Mouse (Mus musculus) cerebellum, adult 2 months (tissue): ENCODE measurements around the gene Ankrd34b. TPM values are rescaled to one million over a fixed set of nuclear protein-coding genes. Genes with fewer than 3 reads are reported as not detected.

Experiments
- DNase-seq, 2 experiments: peaks; one replicate each; pipeline ENCODE4 v3.0.0; 2021
- H3K27ac ChIP-seq: fragments of 200-500 bp; 2 replicates; pipeline ENCODE4 v1.5.1; 2012; ENCODE audit warnings: low read length, control low read depth, inconsistent platforms; ENCODE audit not compliant: insufficient read depth
- H3K27me3 ChIP-seq: fragments of 200-500 bp; 2 replicates; pipeline ENCODE4 v1.6.1; 2012; ENCODE audit warnings: inconsistent platforms, mild to moderate bottlenecking, low read length, moderate library complexity; ENCODE audit not compliant: control insufficient read depth, insufficient read depth
- H3K4me1 ChIP-seq: fragments of 200-500 bp; 2 replicates; pipeline ENCODE4 v1.6.1; 2011; ENCODE audit warnings: low read length; ENCODE audit not compliant: control insufficient read depth, insufficient read depth
- H3K4me3 ChIP-seq: fragments of 200-500 bp; replicated peaks from 2 replicates; pipeline ENCODE3; 2011; ENCODE audit warnings: mild to moderate bottlenecking, low read depth, low read length, control low read depth; ENCODE audit not compliant: insufficient read depth
- CTCF ChIP-seq: fragments of 200-500 bp; IDR thresholded peaks from 2 replicates; pipeline ENCODE4 v1.5.1; 2011; ENCODE audit warnings: low read depth, mild to moderate bottlenecking, control low read depth, low read length, moderate library complexity, borderline replicate concordance; ENCODE audit not compliant: insufficient read depth
- POLR2A ChIP-seq: fragments of 200-500 bp; IDR thresholded peaks from 2 replicates; pipeline ENCODE4 v1.6.1; 2011; ENCODE audit warnings: low read length, control low read depth, borderline replicate concordance; ENCODE audit not compliant: insufficient read depth
- WGBS: fragments of 180-500 bp; shearing (Covaris S2); methylation state at CpG from one replicate; pipeline ENCODE4 v1.1.7; 2018; 5-methylcytosine and 5-hydroxymethylcytosine counted together
- polyA plus RNA-seq: library from polyadenylated mRNA; depleted of rRNA; stranded (reverse); fragments of >200 nt; gene quantifications from 2 replicates; pipeline ENCODE4 v1.2.3, GENCODE M21; 2012; rRNA removed

Ankrd34b gene
- polyA plus RNA-seq: 22.4 and 23.9 TPM in 2 replicates

DNA sequence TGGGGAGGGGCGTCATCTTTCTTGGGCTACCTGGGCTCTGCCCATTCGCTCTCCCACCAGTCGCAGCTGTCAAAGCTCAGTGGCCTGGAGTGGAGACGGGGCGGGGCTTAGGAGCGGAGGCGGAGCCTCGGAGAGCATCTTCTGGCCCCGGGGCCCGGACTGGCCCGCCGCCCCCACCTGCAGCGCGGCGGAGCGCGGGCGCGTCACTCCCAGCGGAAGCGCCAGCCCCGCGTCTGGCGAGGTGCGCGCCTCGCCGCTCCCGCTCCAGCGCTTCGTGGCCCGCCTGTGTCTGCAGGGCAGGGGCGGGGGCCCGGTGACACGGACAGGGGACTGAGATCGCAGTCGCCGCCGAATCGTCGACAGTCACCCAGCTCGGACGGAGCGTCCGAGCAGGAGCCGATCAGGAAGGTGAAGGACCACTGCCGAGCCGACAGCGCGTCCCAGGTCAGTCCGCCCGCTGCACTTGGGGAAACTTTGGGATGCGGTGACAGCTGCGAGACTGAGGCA is at the start of gene Ankrd34b:
Gene Ankrd34b, plus strand, starts transcription at position 139 of the 507 bp plus-strand sequence.
- 2% methylated on average over 54 of the region's 54 CpGs for WGBS

DNA sequence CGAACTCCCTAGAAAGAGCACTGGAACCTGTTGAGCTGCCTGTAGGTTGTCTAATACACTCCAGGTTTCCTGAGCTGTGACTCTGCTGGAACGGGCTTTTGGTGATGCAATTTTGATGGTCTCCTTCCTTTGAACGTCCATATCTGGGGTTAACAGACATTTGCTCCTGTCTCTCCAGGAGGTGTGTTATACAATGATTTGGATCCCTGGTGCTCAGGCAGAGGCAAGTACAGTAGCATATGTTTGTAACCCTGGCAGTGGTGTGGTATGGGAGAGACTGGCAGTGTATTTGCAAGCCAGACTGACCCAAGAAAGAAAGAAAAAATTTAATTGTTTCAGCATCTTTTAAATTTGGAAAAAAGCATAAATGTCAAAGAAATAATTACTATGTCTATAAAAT is 38.3 kb upstream of the Ankrd34b start:
- 77% methylated on average over 3 of the region's 3 CpGs for WGBS
- H3K4me1 ChIP-seq: no peaks in the 10 kb centered on the region
- H3K4me3 ChIP-seq: no peak overlapping the region
- H3K27me3 ChIP-seq: no peaks in the 10 kb centered on the region
- no peak for DNase-seq
- TF ChIP-seq POLR2A (no peak), CTCF (no peak)
- H3K27ac ChIP-seq: no peak overlapping the region

More for the DNA sequence above, at the start of gene Ankrd34b:
- TF ChIP-seq CTCF (no peak), POLR2A (peak; percentile 55)
- Histone ChIP-seq H3K27me3 (no peaks in the 10 kb centered on the region), H3K4me3 (peak within 1 kb of the TSS; percentile 55), H3K4me1 (peaks cover 2% of the 10 kb centered on the region), H3K27ac (no peak within 1 kb of the TSS; the same call in 1 of the 2 replicates)
- DNase-seq: peak; percentile 90 to 91

DNA sequence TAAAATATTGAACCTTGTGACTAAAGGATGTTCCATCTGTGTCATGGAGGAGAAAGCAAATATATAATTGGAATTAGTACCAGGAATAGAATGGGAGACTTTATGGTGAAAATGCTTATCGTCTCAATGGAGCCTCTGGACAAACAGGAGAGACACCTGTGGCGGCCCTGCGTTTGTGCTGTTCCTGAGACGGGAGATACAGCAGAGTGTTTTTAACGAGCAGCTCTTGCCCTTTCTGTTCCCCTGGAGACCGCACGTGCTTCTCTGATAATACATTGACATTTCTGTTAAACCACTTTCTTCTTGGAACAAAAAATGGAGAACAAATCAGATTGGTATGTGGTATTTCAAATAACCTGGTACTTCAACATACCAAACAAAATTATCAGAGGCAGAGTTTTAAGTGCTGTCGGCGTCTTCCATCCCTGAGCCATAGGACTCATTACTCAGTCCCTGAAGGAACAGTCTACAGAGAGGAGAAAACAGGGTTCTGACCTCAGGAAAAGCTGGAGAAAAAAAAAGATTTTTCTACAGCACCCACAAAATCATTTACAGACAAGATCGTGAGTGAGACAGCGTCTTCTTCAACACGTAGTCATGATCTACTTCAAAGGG is 32.5 kb upstream of the Ankrd34b start:
- Histone ChIP-seq H3K4me1 (no peaks in the 10 kb centered on the region), H3K4me3 (no peak overlapping the region), H3K27ac (no peak overlapping the region), H3K27me3 (no peaks in the 10 kb centered on the region)
- DNase-seq: no peak
- TF ChIP-seq POLR2A: no peak
- no peak for TF ChIP-seq CTCF
- 93% methylated on average over 12 of the region's 12 CpGs for WGBS

DNA sequence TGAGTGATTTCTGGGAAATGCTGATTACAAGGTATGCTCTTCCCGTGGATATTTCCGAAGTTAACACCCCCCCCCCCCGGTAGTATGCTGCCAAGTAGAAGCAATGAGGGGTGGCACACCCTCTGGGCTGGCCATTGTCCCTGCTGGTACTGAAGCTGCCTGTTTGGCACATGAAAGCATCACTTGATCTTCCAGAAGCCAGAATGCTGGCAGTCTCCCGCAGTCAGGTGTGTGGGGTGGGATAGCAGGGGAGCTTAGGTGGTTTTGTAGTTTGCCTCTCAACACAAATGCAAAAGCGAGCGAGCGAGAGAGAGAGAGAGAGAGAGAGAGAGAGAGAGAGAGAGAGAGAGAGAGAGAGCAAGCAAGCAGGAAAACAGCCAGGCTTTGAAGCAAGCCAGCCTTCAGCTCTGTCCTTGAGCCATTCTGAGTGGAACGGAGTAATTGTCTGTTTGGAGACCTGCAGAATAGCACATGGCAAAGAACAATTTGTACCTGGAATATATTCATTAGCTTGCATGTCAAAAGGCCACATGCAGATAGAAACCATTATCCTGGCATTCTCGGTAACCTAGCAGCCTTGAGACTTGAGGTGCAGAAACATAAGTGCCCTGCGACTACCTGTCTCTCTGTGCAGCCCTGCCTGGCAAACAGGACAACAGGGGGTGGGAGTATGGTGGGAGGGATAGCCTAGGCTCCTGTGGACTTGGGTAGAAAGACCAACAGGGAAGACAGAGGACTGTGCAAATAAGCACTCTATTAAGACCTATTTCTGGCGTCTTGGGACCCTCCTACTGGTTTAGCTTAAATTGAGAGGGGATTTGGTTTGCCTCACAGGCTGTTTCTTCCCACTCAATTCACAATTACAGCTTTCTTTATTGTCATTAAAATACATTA is 27.0 kb upstream of the Ankrd34b start:
- H3K27me3 ChIP-seq: no peaks in the 10 kb centered on the region
- TF ChIP-seq CTCF (no peak), POLR2A (no peak)
- H3K4me3 ChIP-seq: no peak overlapping the region
- H3K27ac ChIP-seq: no peak overlapping the region
- DNase-seq: peak; percentile 43 to 54
- 12% methylated on average over 11 of the region's 11 CpGs for WGBS
- peaks cover 8% of the 10 kb centered on the region for H3K4me1 ChIP-seq

DNA sequence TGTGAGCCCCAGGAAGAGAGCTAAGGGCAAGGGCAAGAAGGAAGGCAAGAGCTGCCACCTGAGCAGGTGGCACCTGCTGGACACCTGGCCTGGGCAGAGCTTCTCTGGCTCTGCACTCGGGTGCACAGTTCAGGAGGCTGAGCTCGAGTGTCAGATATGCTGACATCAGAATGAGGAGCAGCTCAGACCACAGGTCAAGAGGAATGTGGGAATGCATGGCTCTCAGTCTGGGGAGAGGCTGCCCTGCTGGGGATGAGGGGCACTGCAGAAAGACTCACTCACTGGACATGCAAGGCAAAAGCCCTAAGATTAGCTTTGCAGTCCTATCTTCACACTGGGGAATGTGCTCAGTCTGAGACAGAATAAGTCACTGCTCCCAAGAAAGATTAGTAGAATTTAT is 23.6 kb upstream of the Ankrd34b start:
- no peak for DNase-seq
- no peaks in the 10 kb centered on the region for H3K27me3 ChIP-seq
- 15% methylated on average over 2 of the region's 2 CpGs for WGBS
- H3K27ac ChIP-seq: no peak overlapping the region
- H3K4me3 ChIP-seq: no peak overlapping the region
- TF ChIP-seq CTCF (peak; percentile 21; the same call in 1 of the 2 replicates), POLR2A (no peak)
- H3K4me1 ChIP-seq: peaks cover 8% of the 10 kb centered on the region

DNA sequence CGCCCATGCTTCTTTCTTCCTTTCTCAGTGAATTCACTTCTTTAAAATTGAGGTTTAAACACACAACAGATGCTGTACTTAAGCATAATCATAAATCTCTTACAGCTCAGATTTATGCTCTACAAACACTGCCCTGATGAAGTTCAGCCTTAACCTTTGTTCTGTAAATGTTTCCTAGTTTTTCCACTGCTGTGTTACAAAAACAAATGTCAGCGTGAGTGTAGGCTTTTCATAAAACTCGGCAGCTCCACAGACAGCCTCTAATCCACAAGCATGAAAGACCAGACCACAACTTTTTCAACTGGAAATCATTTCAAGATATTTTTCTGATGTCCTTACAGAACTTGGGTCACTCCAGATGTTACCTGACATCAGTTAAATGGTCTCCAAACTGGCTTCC is 22.2 kb upstream of the Ankrd34b start:
- H3K4me1 ChIP-seq: peaks cover 8% of the 10 kb centered on the region
- H3K27me3 ChIP-seq: no peaks in the 10 kb centered on the region
- no peak overlapping the region for H3K4me3 ChIP-seq
- H3K27ac ChIP-seq: no peak overlapping the region
- TF ChIP-seq CTCF (no peak), POLR2A (no peak)
- 91% methylated on average over 3 of the region's 3 CpGs for WGBS
- DNase-seq: no peak

DNA sequence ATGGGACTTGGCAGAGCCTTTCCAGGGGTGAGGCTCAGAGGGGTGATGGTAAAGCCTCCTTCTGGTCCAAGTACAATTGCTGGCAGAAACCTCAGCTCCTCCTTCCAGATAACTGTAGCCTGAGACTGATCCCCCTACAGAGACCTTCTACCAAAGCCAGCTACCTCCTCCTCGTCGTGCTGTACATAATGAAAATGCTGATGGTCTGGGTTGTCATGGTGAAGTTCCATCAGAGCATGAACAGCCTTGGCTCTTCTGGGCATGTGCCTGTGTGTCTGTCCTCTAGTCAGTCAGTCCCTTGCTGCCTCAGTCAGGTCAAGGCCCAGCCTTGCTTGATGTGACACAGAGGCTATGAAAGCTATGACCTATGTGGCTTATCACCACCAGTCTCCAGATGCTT is 15.2 kb upstream of the Ankrd34b start:
- 22% methylated on average over 2 of the region's 2 CpGs for WGBS
- no peaks in the 10 kb centered on the region for H3K4me1 ChIP-seq
- DNase-seq: no peak
- TF ChIP-seq POLR2A: no peak
- no peak for TF ChIP-seq CTCF
- no peak overlapping the region for H3K4me3 ChIP-seq
- H3K27ac ChIP-seq: no peak overlapping the region
- H3K27me3 ChIP-seq: no peaks in the 10 kb centered on the region

DNA sequence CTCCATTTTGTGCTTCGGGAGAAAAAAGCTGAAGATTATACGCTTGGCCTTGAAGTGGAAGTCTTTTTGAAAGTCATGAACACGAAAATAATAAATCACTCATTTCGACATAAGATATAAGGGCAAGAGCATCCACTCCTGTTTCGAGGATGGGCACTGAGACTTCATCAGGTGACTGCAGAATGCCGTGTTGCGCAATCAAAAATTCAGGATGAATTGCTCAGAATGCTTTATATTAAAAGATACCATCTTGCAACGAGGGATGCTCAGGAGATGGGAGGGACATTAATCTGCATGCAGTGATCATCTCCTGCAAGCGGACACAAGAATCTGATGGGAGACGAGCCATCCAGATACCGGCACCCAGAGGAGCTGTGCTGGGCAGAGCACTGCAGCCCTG is 6.1 kb upstream of the Ankrd34b start:
- DNase-seq: no peak
- H3K27ac ChIP-seq: no peak overlapping the region
- no peaks in the 10 kb centered on the region for H3K27me3 ChIP-seq
- no peaks in the 10 kb centered on the region for H3K4me1 ChIP-seq
- WGBS: 87% methylated on average over 11 of the region's 11 CpGs
- no peak overlapping the region for H3K4me3 ChIP-seq
- TF ChIP-seq POLR2A (no peak), CTCF (no peak)
